Mouse (Mus musculus) Patski (cell line): Measurements from ENCODE around the gene Il4i1. TPM values are rescaled to one million over a fixed set of nuclear protein-coding genes. Genes with fewer than 3 reads are reported as not detected.
A peak's percentile ranks its signal among the peaks of the same experiment; 100 is the strongest.

Source experiments
- ATAC-seq: fragments of 100-300 bp; one replicate; pipeline ENCODE4 v1.8.0; 2021
- CTCF ChIA-PET: fragments of 350-600 bp; sonication (Branson Sonifier 250); formaldehyde crosslinking; loops from one replicate; lab custom pipeline; 2022; ENCODE audit warnings: inconsistent platforms; lab: Charles Lee
- POLR2A ChIA-PET: fragments of 350-600 bp; sonication (Branson Sonifier 250); formaldehyde crosslinking; loops from one replicate; lab custom pipeline; 2022; ENCODE audit warnings: antibody characterized with exemption, inconsistent platforms; lab: Charles Lee
- DNase-seq: peaks from one replicate; pipeline ENCODE4 v3.0.0-alpha.2; 2011; ENCODE audit warnings: low read depth, low spot score
- H3K27me3 ChIP-seq: fragments of 371-371 bp; one replicate; pipeline ENCODE4 v1.5.1; 2021
- CTCF ChIP-seq: fragments of 100-300 bp; IDR thresholded peaks from one replicate; pipeline ENCODE4 v1.5.1; 2021
- in situ Hi-C: fragments of 300-500 bp; cut with MboI; formaldehyde crosslinking; loops from 3 replicates; pipeline ENCODE4 v1.11.1; 2018; ENCODE audit warnings: low pct_unique_long_range_greater_than_20kb, mixed read lengths
- polyA plus RNA-seq: library from polyadenylated mRNA; unstranded; gene quantifications from one replicate; pipeline ENCODE4 v1.2.3, GENCODE M21; 2021

Il4i1 gene
- polyA plus RNA-seq, 1 experiment from 2014 or later, result 2.2 TPM

DNA sequence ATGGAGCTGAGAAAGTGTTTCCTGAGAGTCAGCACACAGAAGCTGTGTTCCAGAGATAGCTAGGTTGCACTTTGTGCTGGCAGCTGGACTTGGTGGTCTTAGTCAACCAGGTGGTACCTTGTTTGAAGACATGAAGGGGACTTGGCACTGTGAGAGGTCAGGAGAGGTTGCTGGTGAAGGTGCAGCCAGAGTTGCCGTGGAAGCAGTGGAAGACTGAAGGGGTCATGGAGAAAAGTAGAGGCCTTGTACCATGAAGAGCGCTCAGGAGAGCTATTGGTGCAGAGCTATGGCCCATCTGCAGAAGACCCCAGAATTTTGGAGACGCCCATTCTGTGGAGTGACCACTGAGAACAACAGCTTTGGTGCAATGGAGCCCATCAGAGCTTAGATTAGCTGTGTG is 6.7 kb upstream of the Il4i1 start:
- ChIA-PET POLR2A (no interaction called here), CTCF (no interaction called here)
- in situ Hi-C loops, result no loop called here
- ATAC-seq, result no peak
- no peak for TF ChIP-seq CTCF
- H3K27me3 ChIP-seq, result no peaks in the 10 kb centered on the region
- no peak for DNase-seq

DNA sequence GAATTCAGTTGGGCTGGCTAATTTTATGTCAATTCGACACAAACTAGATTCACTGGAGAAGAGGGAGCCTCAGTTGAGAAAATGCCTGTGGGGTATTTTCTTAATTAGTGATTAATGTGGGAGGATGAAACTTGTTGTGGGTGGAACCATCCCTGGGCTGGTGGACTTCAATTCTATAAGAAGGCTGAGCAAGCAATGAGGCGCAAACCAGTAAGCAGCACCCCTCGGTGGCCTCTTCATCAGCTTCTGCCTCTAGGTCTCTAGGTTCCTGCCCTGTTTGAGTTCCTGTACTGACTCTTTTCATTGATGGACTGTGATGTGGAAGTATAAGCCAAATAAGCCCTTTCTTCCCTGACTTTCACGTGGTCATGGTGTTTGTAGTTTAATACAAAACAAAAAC is 5.8 kb upstream of the Il4i1 start:
- CTCF ChIA-PET, result no interaction called here
- DNase-seq (no peak), ATAC-seq (no peak)
- no peak for TF ChIP-seq CTCF
- POLR2A ChIA-PET, result no interaction called here
- H3K27me3 ChIP-seq, result no peaks in the 10 kb centered on the region
- in situ Hi-C loops, result no loop called here

DNA sequence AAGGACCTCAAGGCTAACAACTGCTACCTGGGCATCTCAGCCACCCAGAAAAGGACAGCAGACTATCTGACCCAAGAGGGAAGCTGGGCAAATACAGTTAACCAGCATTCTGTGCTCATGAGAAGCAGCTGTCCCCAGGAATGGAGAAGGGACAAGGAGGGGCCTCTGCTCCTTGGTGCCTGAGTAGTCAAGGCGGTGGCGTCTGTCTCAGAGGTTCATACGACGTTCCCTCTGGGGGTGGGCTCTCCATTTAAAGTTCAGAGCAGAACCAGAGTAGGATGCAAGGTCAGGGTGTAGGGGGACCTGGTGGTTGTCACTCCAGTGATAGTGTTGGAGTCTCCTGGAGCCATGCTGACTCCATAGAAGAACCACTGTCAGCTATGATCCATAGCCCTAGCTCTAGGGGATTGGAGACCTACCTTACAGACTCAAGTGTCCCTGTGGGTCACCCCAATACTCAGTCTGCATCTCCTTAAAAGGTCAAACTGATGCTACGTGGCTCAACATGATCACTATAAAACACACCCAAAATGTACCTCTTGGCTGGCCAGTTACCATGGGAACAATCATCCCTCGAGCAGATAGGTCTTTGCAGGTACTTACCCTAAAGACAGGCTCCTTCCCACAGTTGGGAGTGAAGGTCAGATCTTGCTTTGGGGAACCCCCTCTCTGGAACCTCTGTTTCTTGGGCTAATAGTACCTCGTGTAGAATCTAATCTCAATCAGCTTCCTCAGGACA is 5.2 kb upstream of the Il4i1 start:
- no peaks in the 10 kb centered on the region for H3K27me3 ChIP-seq
- POLR2A ChIA-PET, result no interaction called here
- in situ Hi-C loops, result no loop called here
- DNase-seq, result no peak
- TF ChIP-seq CTCF, result no peak
- CTCF ChIA-PET, result interaction anchor here (1.9 kb wide), 1 partner anchor 66 kb away, joined by 4 read pairs; no protein-coding TSS in a partner anchor
- no peak for ATAC-seq

- no peaks in the 10 kb centered on the region for H3K27me3 ChIP-seq
- in situ Hi-C loops, result no loop called here
- ChIA-PET CTCF (interaction anchor here (1.9 kb wide), 1 partner anchor 67 kb away, joined by 4 read pairs; no protein-coding TSS in a partner anchor), POLR2A (no interaction called here)
- no peak for TF ChIP-seq CTCF
- no peak for ATAC-seq
- no peak for DNase-seq
Observed at GRCm38 (mm10) chr7:44812651-44813325, 3.4 kb upstream of the Il4i1 start.

DNA sequence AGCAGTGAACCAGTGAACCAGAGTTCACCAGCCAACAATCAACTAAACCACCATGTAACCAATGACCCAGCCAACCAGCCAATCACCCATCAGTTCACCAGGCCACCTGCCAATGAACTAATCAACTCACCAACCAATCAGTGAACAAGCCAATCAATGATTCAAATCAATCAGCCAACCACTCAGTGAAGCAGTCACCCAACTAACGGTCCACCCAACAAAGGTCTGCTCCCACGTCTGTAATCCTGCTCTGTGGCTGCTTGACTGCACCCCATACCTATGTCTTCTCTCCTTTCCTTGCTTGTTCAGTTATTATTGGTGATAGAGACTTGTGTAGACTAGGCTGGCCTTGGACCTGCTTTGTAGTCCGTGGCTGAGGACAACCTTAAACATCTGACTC is 2.2 kb upstream of the Il4i1 start:
- H3K27me3 ChIP-seq, result no peaks in the 10 kb centered on the region
- no peak for DNase-seq
- CTCF ChIA-PET, result interaction anchor here (0.8 to 1.1 kb wide), 2 partner anchors 12 kb away, joined by 3 read pairs; no protein-coding TSS in a partner anchor
- in situ Hi-C loops, result no loop called here
- no peak for ATAC-seq
- POLR2A ChIA-PET, result no interaction called here
- TF ChIP-seq CTCF, result no peak

- no peak for ATAC-seq
- ChIA-PET CTCF (interaction anchor here (0.8 to 1.1 kb wide), 2 partner anchors 11 to 13 kb away, joined by 3 read pairs; no protein-coding TSS in a partner anchor), POLR2A (no interaction called here)
- no peak for TF ChIP-seq CTCF
- no peaks in the 10 kb centered on the region for H3K27me3 ChIP-seq
- DNase-seq, result no peak
- in situ Hi-C loops, result no loop called here
Observed at GRCm38 (mm10) chr7:44814423-44814822, 1.8 kb upstream of the Il4i1 start.

DNA sequence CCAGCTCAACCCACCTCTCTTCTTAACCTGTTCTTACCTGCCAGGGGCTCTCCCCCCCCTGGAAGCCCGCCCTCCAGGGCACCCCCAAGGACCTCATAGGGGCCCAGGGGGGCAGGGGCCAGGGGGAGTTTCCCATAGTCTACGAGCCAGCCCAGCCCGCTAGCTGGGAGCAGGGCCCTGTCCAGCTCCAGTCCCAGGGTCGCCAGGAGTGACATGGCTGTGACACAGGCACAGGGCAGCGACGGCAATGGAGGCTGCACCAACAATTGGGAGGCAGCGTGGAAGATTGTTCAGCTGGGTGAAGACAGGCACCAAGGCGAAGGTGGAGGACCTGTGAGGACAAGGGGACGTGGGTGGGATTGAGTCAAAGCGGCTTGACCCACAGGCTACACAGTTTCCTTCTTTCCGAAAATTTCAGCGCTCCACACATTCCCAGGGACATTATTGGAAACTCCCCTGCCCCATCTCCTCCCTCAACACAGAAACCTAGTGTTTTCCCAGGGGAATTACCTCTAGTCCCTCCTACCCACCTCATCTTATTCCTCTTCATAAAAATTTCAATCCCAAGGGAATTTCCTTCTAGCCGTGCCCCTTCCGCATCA is 1.1 kb upstream of the Il4i1 start:
- in situ Hi-C loops, result loop anchor here (5.0 kb wide), 1 partner anchor 68 kb away; the partner anchor contains the start of gene Vrk3
- DNase-seq, result no peak
- POLR2A ChIA-PET, result no interaction called here
- no peak for TF ChIP-seq CTCF
- CTCF ChIA-PET, result interaction anchor here (1.1 to 3.9 kb wide), 3 partner anchors 9 to 13 kb away, joined by 3 to 21 read pairs (median 3); no protein-coding TSS in a partner anchor
- no peaks in the 10 kb centered on the region for H3K27me3 ChIP-seq
- no peak for ATAC-seq

DNA sequence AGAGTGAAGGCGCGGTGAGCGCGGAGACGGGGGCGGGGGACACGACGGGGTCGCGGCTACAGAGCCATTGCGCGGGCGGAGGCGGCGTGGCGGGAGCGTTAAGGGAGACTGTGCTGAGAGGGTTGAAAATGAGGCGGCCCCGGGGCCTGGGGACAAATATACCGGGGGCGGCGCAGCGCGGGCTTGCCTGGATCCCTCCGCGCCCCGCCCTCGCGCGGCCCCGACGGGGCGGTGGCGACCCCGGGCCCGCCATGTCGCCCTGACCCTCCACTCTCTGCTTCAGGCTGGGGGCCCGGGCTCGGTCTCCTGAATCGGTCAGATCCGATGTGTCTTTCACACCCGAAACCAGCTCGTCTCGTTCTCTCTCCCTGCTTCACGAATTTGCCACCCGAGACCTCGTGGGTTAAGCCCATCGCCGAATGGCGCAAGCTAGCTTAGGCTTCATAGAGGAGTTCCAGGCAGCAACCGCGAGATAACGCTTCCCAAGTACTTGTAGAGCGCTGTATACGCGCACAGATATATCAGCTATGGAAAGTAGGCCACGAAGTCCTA is 359 bp downstream of the Il4i1 start, which contains the start of gene Atf5:
Atf5 (minus strand) TSS at position 189 of the 552 bp plus-strand sequence.
- ChIA-PET POLR2A (interaction anchor here (1.3 kb wide), 1 partner anchor 13 kb away, joined by 5 read pairs; no protein-coding TSS in a partner anchor), CTCF (interaction anchor here (1.2 to 3.9 kb wide), 2 partner anchors 10 to 72 kb away, joined by 4 to 21 read pairs; no protein-coding TSS in a partner anchor)
- in situ Hi-C loops, result loop anchor here (5.0 kb wide), 1 partner anchor 69 kb away; the partner anchor contains the start of gene Vrk3
- no peak for DNase-seq
- peak; percentile 9 for ATAC-seq
- H3K27me3 ChIP-seq, result no peaks in the 10 kb centered on the region
- no peak for TF ChIP-seq CTCF

DNA sequence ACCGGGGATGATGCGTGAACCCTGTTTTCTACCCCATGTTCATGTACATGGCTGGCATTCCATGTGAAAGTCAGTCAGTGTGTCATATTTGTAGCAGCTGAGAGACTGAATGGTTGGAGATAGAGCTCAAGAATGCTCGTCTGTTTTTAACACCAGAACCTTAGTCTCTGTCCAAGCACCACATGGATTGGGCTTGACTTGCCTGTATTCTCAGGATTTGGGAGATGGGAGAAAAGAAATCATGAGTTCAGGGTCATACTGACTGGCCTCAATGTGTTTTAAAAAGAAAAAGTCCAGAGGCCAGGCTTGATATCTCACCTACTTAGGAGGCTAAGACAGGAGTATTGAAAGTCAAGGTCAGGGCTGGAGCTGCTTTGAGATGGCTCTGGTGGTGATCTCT is 1.3 kb downstream of the Il4i1 start:
- in situ Hi-C loops, result loop anchor here (5.0 kb wide), 1 partner anchor 70 kb away; the partner anchor contains the start of gene Vrk3
- H3K27me3 ChIP-seq, result no peaks in the 10 kb centered on the region
- ATAC-seq, result no peak
- ChIA-PET CTCF (interaction anchor here (1.2 to 3.9 kb wide), 5 partner anchors 9 to 87 kb away, joined by 3 to 21 read pairs (median 4); no protein-coding TSS in a partner anchor), POLR2A (interaction anchor here (1.3 kb wide), 1 partner anchor 12 kb away, joined by 5 read pairs; no protein-coding TSS in a partner anchor)
- TF ChIP-seq CTCF, result no peak
- DNase-seq, result no peak

GRCm38 (mm10) chr7:44818164-44818563 is 2.0 kb downstream of the Il4i1 start:
- ATAC-seq, result no peak
- in situ Hi-C loops, result loop anchor here (5.0 kb wide), 1 partner anchor 71 kb away; the partner anchor contains the start of gene Vrk3
- DNase-seq, result no peak

More at GRCm38 (mm10) chr7:44818164-44818563, 2.0 kb downstream of the Il4i1 start:
- POLR2A ChIA-PET, result interaction anchor here (1.2 kb wide), 1 partner anchor 32 kb away, joined by 3 read pairs; no protein-coding TSS in a partner anchor
- CTCF ChIA-PET, result interaction anchor here (1.2 to 3.9 kb wide), 5 partner anchors 9 to 88 kb away, joined by 3 to 21 read pairs (median 4); no protein-coding TSS in a partner anchor
- no peaks in the 10 kb centered on the region for H3K27me3 ChIP-seq
- TF ChIP-seq CTCF, result no peak
